Mouse (Mus musculus) thymus, adult 2 months (tissue): ENCODE data around the gene Wdr89.

ENCODE experiments used
- CTCF ChIP-seq: fragments of 200-500 bp; IDR thresholded peaks from 2 replicates; pipeline ENCODE4 v1.5.1; 2012; ENCODE audit warnings: mild to moderate bottlenecking, control low read depth, low read length, moderate library complexity, borderline replicate concordance; ENCODE audit not compliant: control insufficient read depth, poor library complexity, insufficient read depth; ENCODE audit errors: extremely low read depth
- POLR2A ChIP-seq: fragments of 200-500 bp; IDR thresholded peaks from 2 replicates; pipeline ENCODE4 v1.6.1; 2012; ENCODE audit warnings: mild to moderate bottlenecking, low read length, control low read depth, moderate library complexity; ENCODE audit not compliant: control insufficient read depth, poor library complexity, insufficient read depth; ENCODE audit errors: extremely low read depth

- TF ChIP-seq CTCF (no peak), POLR2A (no peak)
Measured at GRCm38 (mm10) chr12:75702739-75703122, 33.4 kb upstream of the Wdr89 start.
